Mouse (Mus musculus) CH12.LX (cell line): ENCODE data around the gene Cspg4. TPM values are rescaled to one million over a fixed set of nuclear protein-coding genes. Genes with fewer than 3 reads are reported as not detected.

ENCODE experiments used
- DNase-seq: peaks from one replicate; pipeline ENCODE4 v3.0.0-alpha.2; 2013; ENCODE audit errors: extremely low read depth
- H3K27ac ChIP-seq: 2 replicates; pipeline ENCODE4 v1.5.1; 2012; ENCODE audit warnings: low read depth, mild to moderate bottlenecking, control low read depth, moderate library complexity; ENCODE audit not compliant: insufficient read depth
- H3K27me3 ChIP-seq: replicated peaks from 2 replicates; pipeline ENCODE3; 2012; ENCODE audit warnings: inconsistent platforms
- H3K36me3 ChIP-seq, 2 experiments: replicated peaks in 1 of 2; 2 replicates each; pipeline versions ENCODE3 to v1.6.1; 2012; ENCODE audit warnings: inconsistent platforms in 1 of 2, low read length in 1 of 2, mild to moderate bottlenecking in 1 of 2, mixed read lengths in 1 of 2, moderate library complexity in 1 of 2; ENCODE audit not compliant: control insufficient read depth in 1 of 2, insufficient read depth in 1 of 2
- H3K4me1 ChIP-seq, 2 experiments: 2 replicates each; pipeline ENCODE4 v1.6.1; 2012; ENCODE audit warnings: inconsistent platforms in 1 of 2, moderate library complexity in 1 of 2; ENCODE audit not compliant: insufficient read depth in 2 of 2, control insufficient read depth in 1 of 2
- H3K4me2 ChIP-seq: 2 replicates; pipeline ENCODE4 v1.6.1; 2012; ENCODE audit warnings: low read depth, mild to moderate bottlenecking, control low read depth; ENCODE audit not compliant: poor library complexity, insufficient read depth, severe bottlenecking
- H3K4me3 ChIP-seq, 3 experiments: fragments of 150-350 bp in 1 of 3; sonication (generic) in 1 of 3; replicated peaks in 1 of 3; 2 replicates each; pipeline versions ENCODE3 to v1.5.1; 2011 to 2012; ENCODE audit warnings: low read depth in 2 of 3, low read length in 2 of 3, mild to moderate bottlenecking in 2 of 3, moderate library complexity in 2 of 3, control low read depth in 1 of 3, improper control_type of control experiment in 1 of 3, inconsistent platforms in 1 of 3, mixed read lengths in 1 of 3; ENCODE audit not compliant: poor library complexity in 1 of 3
- H3K79me2 ChIP-seq: replicated peaks from 2 replicates; pipeline ENCODE4 v1.6.1; 2012; ENCODE audit warnings: mild to moderate bottlenecking, moderate library complexity; ENCODE audit not compliant: control insufficient read depth, poor library complexity, insufficient read depth, severe bottlenecking; ENCODE audit errors: extremely low read depth
- H3K9ac ChIP-seq: 2 replicates; pipeline ENCODE4 v1.6.1; 2012; ENCODE audit warnings: low read depth, mild to moderate bottlenecking, control low read depth, moderate library complexity; ENCODE audit not compliant: insufficient read depth
- H3K9me3 ChIP-seq: replicated peaks from 2 replicates; pipeline ENCODE3; 2012; ENCODE audit warnings: low read length, inconsistent platforms, mixed read lengths
- CHD2 ChIP-seq: IDR thresholded peaks from 2 replicates; pipeline ENCODE4 v1.6.1; 2011; ENCODE audit warnings: low read length, improper control_type of control experiment
- GABPA ChIP-seq: IDR thresholded peaks from 2 replicates; pipeline ENCODE4 v1.6.1; 2012; ENCODE audit warnings: low read depth, low read length, improper control_type of control experiment, inconsistent platforms; ENCODE audit not compliant: insufficient replicate concordance
- HCFC1 ChIP-seq: IDR thresholded peaks from 2 replicates; pipeline ENCODE4 v1.6.1; 2012; ENCODE audit warnings: low read depth, mild to moderate bottlenecking, inconsistent platforms, low read length, improper control_type of control experiment
- IRF4 ChIP-seq: IDR thresholded peaks from 2 replicates; pipeline ENCODE4 v1.6.1; 2014; ENCODE audit warnings: low read depth, mild to moderate bottlenecking, inconsistent platforms, low read length, improper control_type of control experiment
- JUND ChIP-seq: conservative IDR thresholded peaks from 2 replicates; pipeline ENCODE4 v1.6.1; 2011; ENCODE audit warnings: low read depth, low read length, improper control_type of control experiment
- MEF2A ChIP-seq: IDR thresholded peaks from 2 replicates; pipeline ENCODE4 v1.6.1; 2014; ENCODE audit warnings: low read depth, mild to moderate bottlenecking, inconsistent platforms, low read length, improper control_type of control experiment, borderline replicate concordance
- MXI1 ChIP-seq: IDR thresholded peaks from 2 replicates; pipeline ENCODE4 v1.6.1; 2011; ENCODE audit warnings: mild to moderate bottlenecking, low read depth, low read length, improper control_type of control experiment
- NELFE ChIP-seq: IDR thresholded peaks from 2 replicates; pipeline ENCODE4 v1.6.1; 2011; ENCODE audit warnings: low read depth, low read length, improper control_type of control experiment
- PAX5 ChIP-seq: IDR thresholded peaks from 2 replicates; pipeline ENCODE4 v1.6.1; 2012; ENCODE audit warnings: low read length, inconsistent platforms, mixed read lengths
- POLR2A ChIP-seq: IDR thresholded peaks from 2 replicates; pipeline ENCODE4 v1.6.1; 2011; ENCODE audit warnings: low read depth, mild to moderate bottlenecking, improper control_type of control experiment, low read length
- RAD21 ChIP-seq: IDR thresholded peaks from 2 replicates; pipeline ENCODE4 v1.6.1; 2011; ENCODE audit warnings: low read depth, mild to moderate bottlenecking, low read length, improper control_type of control experiment, moderate library complexity
- RCOR1 ChIP-seq: conservative IDR thresholded peaks from 2 replicates; pipeline ENCODE4 v1.6.1; 2012; ENCODE audit warnings: low read depth, mild to moderate bottlenecking, inconsistent platforms, low read length, improper control_type of control experiment
- SIN3A ChIP-seq: IDR thresholded peaks from 2 replicates; pipeline ENCODE4 v1.6.1; 2012; ENCODE audit warnings: low read length, improper control_type of control experiment, inconsistent platforms
- USF2 ChIP-seq: conservative IDR thresholded peaks from 2 replicates; pipeline ENCODE4 v1.6.1; 2011; ENCODE audit warnings: low read depth, low read length, improper control_type of control experiment
- ZC3H11A ChIP-seq: IDR thresholded peaks from 2 replicates; pipeline ENCODE4 v1.6.1; 2012; ENCODE audit warnings: low read depth, mild to moderate bottlenecking, inconsistent platforms, low read length, improper control_type of control experiment
- ZKSCAN1 ChIP-seq: IDR thresholded peaks from 2 replicates; pipeline ENCODE4 v1.6.1; 2012; ENCODE audit warnings: low read depth, inconsistent platforms, low read length, improper control_type of control experiment, borderline replicate concordance
- ZMIZ1 ChIP-seq: IDR thresholded peaks from 2 replicates; pipeline ENCODE4 v1.6.1; 2012; ENCODE audit warnings: low read depth, mild to moderate bottlenecking, inconsistent platforms, low read length, improper control_type of control experiment
- dilution Hi-C: fragments of 300-500 bp; cut with MboI; formaldehyde crosslinking; loops from 2 replicates; pipeline ENCODE4 v1.14.3; 2020; ENCODE audit warnings: low sequenced_read_pairs; ENCODE audit not compliant: extremely low pct_unique_long_range_greater_than_20kb, extremely low pct_ligation_motif_present
- in situ Hi-C: fragments of 300-500 bp; cut with MboI; formaldehyde crosslinking; loops from 3 replicates; pipeline ENCODE4 v1.14.3; 2019; ENCODE audit warnings: low sequenced_read_pairs, low pct_ligation_motif_present, low pct_unique_long_range_greater_than_20kb, mixed read lengths
- polyA plus RNA-seq: library from polyadenylated mRNA; unstranded; fragments of >175 nt; gene quantifications from 2 replicates; pipeline ENCODE4 v1.2.1, GENCODE M21; 2012; ENCODE audit warnings: low read depth; ENCODE audit not compliant: insufficient read length
- total RNA-seq, 2 experiments: library from RNA; depleted of rRNA; stranded (reverse); fragments of 300-350 nt in 1 of 2; fragments of >200 nt in 1 of 2; gene quantifications; 2 replicates each; pipeline ENCODE4 v1.2.3; 2012 to 2014

The Cspg4 gene
- total and polyA plus RNA-seq, 3 experiments = 0.06 to 0.08 TPM; not detected in 1

DNA sequence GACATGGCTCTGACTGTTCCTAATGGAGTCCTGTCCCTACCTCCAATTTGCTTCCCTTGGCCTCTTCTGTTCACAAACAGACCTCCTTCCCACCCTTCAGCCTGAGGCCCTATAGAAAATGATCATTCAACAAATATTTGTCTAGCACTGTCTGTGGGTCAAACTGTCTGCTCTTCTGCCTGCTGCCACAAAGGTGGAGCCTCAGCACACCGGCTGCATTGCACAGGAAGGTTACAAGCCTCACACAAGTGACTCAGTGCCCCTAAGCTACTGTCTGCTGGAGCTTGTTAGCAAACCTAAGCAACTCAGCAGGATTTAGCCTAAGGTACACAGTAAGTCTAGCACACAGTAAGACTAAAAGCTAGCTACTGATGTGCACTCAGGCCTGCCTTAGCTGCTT lies 46.2 kb downstream of the Cspg4 start:
- in situ Hi-C loops = no loop called here

GRCm38 (mm10) chr9:56913991-56914390 lies 49.2 kb downstream of the Cspg4 start:
- Histone ChIP-seq H3K27ac (no peak overlapping the region), H3K27me3 (no peaks in the 10 kb centered on the region), H3K4me3 (no peak overlapping the region), H3K4me2 (no peak overlapping the region), H3K4me1 (peaks cover 0 to 16% of the 10 kb centered on the region in 2 experiments; a peak in 2 of 4 replicates), H3K36me3 (peaks cover 10 to 28% of the 10 kb centered on the region in 2 experiments), H3K79me2 (no peaks in the 10 kb centered on the region), H3K9me3 (no peaks in the 10 kb centered on the region), H3K9ac (no peak overlapping the region)
- in situ Hi-C loops = no loop called here
- dilution Hi-C loops = no loop called here
- TF ChIP-seq JUND = no peak
- no peak for TF ChIP-seq IRF4
- TF ChIP-seq SIN3A = no peak
- TF ChIP-seq MXI1 = no peak
- no peak for TF ChIP-seq ZC3H11A
- no peak for TF ChIP-seq ZMIZ1
- no peak for TF ChIP-seq POLR2A
- TF ChIP-seq USF2 = no peak
- DNase-seq = no peak

More for the DNA sequence above, 46.2 kb downstream of the Cspg4 start:
- DNase-seq = no peak
- Histone ChIP-seq H3K27me3 (no peaks in the 10 kb centered on the region), H3K4me2 (no peak overlapping the region), H3K79me2 (no peaks in the 10 kb centered on the region), H3K4me1 (peaks cover 9 to 38% of the 10 kb centered on the region in 2 experiments), H3K36me3 (peaks cover 2 to 8% of the 10 kb centered on the region in 2 experiments), H3K4me3 (no peak overlapping the region), H3K27ac (no peak overlapping the region), H3K9ac (no peak overlapping the region), H3K9me3 (no peaks in the 10 kb centered on the region)
- no peak for TF ChIP-seq SIN3A
- TF ChIP-seq POLR2A = no peak
- no peak for TF ChIP-seq HCFC1
- TF ChIP-seq RCOR1 = no peak
- TF ChIP-seq RAD21 = no peak
- TF ChIP-seq ZC3H11A = no peak
- no peak for TF ChIP-seq PAX5
- no peak for TF ChIP-seq NELFE
- TF ChIP-seq JUND = no peak
- no peak for TF ChIP-seq GABPA
- TF ChIP-seq MEF2A = no peak
- TF ChIP-seq ZKSCAN1 = no peak
- TF ChIP-seq CHD2 = no peak
- dilution Hi-C loops = no loop called here
